Mouse (Mus musculus) brain, embryonic 14.5 days (tissue): ENCODE results near the gene Gm38392.

Source experiments
- CTCF ChIP-seq: fragments of 200-500 bp; IDR thresholded peaks from 2 replicates; pipeline ENCODE4 v1.5.1; 2012; ENCODE audit warnings: inconsistent platforms, mild to moderate bottlenecking, moderate library complexity, borderline replicate concordance; ENCODE audit not compliant: insufficient read depth, insufficient read length; ENCODE audit errors: extremely low read depth
- POLR2A ChIP-seq: fragments of 200-500 bp; IDR thresholded peaks from 2 replicates; pipeline ENCODE4 v1.6.1; 2012; ENCODE audit warnings: mild to moderate bottlenecking, inconsistent platforms, borderline replicate concordance; ENCODE audit not compliant: poor library complexity, insufficient read depth, insufficient read length, severe bottlenecking; ENCODE audit errors: extremely low read depth

GRCm38 (mm10) chr3:88254268-88254926 lies 32.6 kb downstream of the Gm38392 start, which contains the start of gene Rhbg:
- TF ChIP-seq CTCF: no peak
- TF ChIP-seq POLR2A: no peak
